Mouse (Mus musculus): Measurements from ENCODE around the gene Efcc1. TPM values are rescaled to one million over a fixed set of nuclear protein-coding genes. Genes with fewer than 3 reads are reported as not detected.

The Efcc1 gene
- polyA plus RNA-seq, 1 experiment from 2014 or later, result 0.80 TPM

- Histone ChIP-seq H3K4me2 (ENCODE audit: low read depth, low read length) (no peak overlapping the region), H3K4me1 (ENCODE audit: control insufficient read depth, insufficient read depth, low read length) (peaks cover 15% of the 10 kb centered on the region), H3K27ac (ENCODE audit: low read length) (no peak overlapping the region), H3K9me3 (replicated peaks; ENCODE audit: control insufficient read depth, low read length) (no peaks in the 10 kb centered on the region), H3K36me3 (ENCODE audit: control insufficient read depth, insufficient read depth) (peaks cover 8% of the 10 kb centered on the region; the same call in 1 of the 2 replicates), H3K4me3 (ENCODE audit: low read length) (no peak overlapping the region), H3K9ac (ENCODE audit: low read length) (no peak overlapping the region), H3K27me3 (ENCODE audit: control insufficient read depth, insufficient read depth, low read length) (no peaks in the 10 kb centered on the region)
- WGBS, result 54% methylated on average over 7 of the region's 7 CpGs
- ATAC-seq (replicated peaks; ENCODE audit: extremely low read depth, insufficient read depth, low FRiP score), result no peak
Measured at GRCm38 (mm10) chr6:87790779-87791480, 60.3 kb downstream of the Efcc1 start.

GRCm38 (mm10) chr6:87791826-87792225 is 61.2 kb downstream of the Efcc1 start:
- no peaks in the 10 kb centered on the region for H3K27me3 ChIP-seq (ENCODE audit: control insufficient read depth, insufficient read depth, low read length)
- H3K27ac ChIP-seq (ENCODE audit: low read length), result no peak overlapping the region
- 91% methylated on average over 5 of the region's 5 CpGs for WGBS
- no peak overlapping the region for H3K4me3 ChIP-seq (ENCODE audit: low read length)
- H3K4me1 ChIP-seq (ENCODE audit: control insufficient read depth, insufficient read depth, low read length), result peaks cover 15% of the 10 kb centered on the region
- no peak for ATAC-seq (replicated peaks; ENCODE audit: extremely low read depth, insufficient read depth, low FRiP score)
- no peak overlapping the region for H3K9ac ChIP-seq (ENCODE audit: low read length)
- peaks cover 8% of the 10 kb centered on the region; the same call in 1 of the 2 replicates for H3K36me3 ChIP-seq (ENCODE audit: control insufficient read depth, insufficient read depth)
- H3K4me2 ChIP-seq (ENCODE audit: low read depth, low read length), result no peak overlapping the region
- H3K9me3 ChIP-seq (replicated peaks; ENCODE audit: control insufficient read depth, low read length), result no peaks in the 10 kb centered on the region

- no peaks in the 10 kb centered on the region for H3K9me3 ChIP-seq (replicated peaks; ENCODE audit: control insufficient read depth, low read length)
Measured at GRCm38 (mm10) chr6:87793821-87794510, 63.3 kb downstream of the Efcc1 start.

GRCm38 (mm10) chr6:87795385-87796150 is 64.9 kb downstream of the Efcc1 start:
- no peak for ATAC-seq (replicated peaks; ENCODE audit: extremely low read depth, insufficient read depth, low FRiP score)
- Histone ChIP-seq H3K4me2 (ENCODE audit: low read depth, low read length) (no peak overlapping the region), H3K9me3 (replicated peaks; ENCODE audit: control insufficient read depth, low read length) (no peaks in the 10 kb centered on the region), H3K27me3 (ENCODE audit: control insufficient read depth, insufficient read depth, low read length) (no peaks in the 10 kb centered on the region), H3K4me1 (ENCODE audit: control insufficient read depth, insufficient read depth, low read length) (0 out of 2 replicates have a peak, but pooled peaks cover 3% of the 10 kb centered on the region), H3K4me3 (ENCODE audit: low read length) (no peak overlapping the region), H3K9ac (ENCODE audit: low read length) (no peak overlapping the region), H3K36me3 (ENCODE audit: control insufficient read depth, insufficient read depth) (peaks cover 8% of the 10 kb centered on the region; the same call in 1 of the 2 replicates), H3K27ac (ENCODE audit: low read length) (no peak overlapping the region)
- WGBS, result 70% methylated on average over 6 of the region's 6 CpGs

More at GRCm38 (mm10) chr6:87793821-87794510, 63.3 kb downstream of the Efcc1 start:
- Histone ChIP-seq H3K4me2 (ENCODE audit: low read depth, low read length) (no peak overlapping the region), H3K4me1 (ENCODE audit: control insufficient read depth, insufficient read depth, low read length) (peaks cover 9% of the 10 kb centered on the region), H3K9ac (ENCODE audit: low read length) (no peak overlapping the region), H3K36me3 (ENCODE audit: control insufficient read depth, insufficient read depth) (peaks cover 8% of the 10 kb centered on the region; the same call in 1 of the 2 replicates), H3K27me3 (ENCODE audit: control insufficient read depth, insufficient read depth, low read length) (no peaks in the 10 kb centered on the region), H3K27ac (ENCODE audit: low read length) (no peak overlapping the region), H3K4me3 (ENCODE audit: low read length) (no peak overlapping the region)
- no peak for ATAC-seq (replicated peaks; ENCODE audit: extremely low read depth, insufficient read depth, low FRiP score)
- WGBS, result 88% methylated on average over 10 of the region's 10 CpGs

GRCm38 (mm10) chr6:87796251-87796880 is 65.7 kb downstream of the Efcc1 start:
- H3K4me2 ChIP-seq (ENCODE audit: low read depth, low read length), result no peak overlapping the region
- H3K4me3 ChIP-seq (ENCODE audit: low read length), result no peak overlapping the region
- no peak overlapping the region for H3K9ac ChIP-seq (ENCODE audit: low read length)
- ATAC-seq (replicated peaks; ENCODE audit: extremely low read depth, insufficient read depth, low FRiP score), result no peak
- no peaks in the 10 kb centered on the region for H3K4me1 ChIP-seq (ENCODE audit: control insufficient read depth, insufficient read depth, low read length)
- 88% methylated on average over 6 of the region's 6 CpGs for WGBS
- no peaks in the 10 kb centered on the region for H3K27me3 ChIP-seq (ENCODE audit: control insufficient read depth, insufficient read depth, low read length)
- H3K27ac ChIP-seq (ENCODE audit: low read length), result no peak overlapping the region
- H3K36me3 ChIP-seq (ENCODE audit: control insufficient read depth, insufficient read depth), result peaks cover 8% of the 10 kb centered on the region; the same call in 1 of the 2 replicates
- no peaks in the 10 kb centered on the region for H3K9me3 ChIP-seq (replicated peaks; ENCODE audit: control insufficient read depth, low read length)

- H3K4me2 ChIP-seq (ENCODE audit: low read depth, low read length), result no peak overlapping the region
- 37% methylated on average over 2 of the region's 2 CpGs for WGBS
- no peak for ATAC-seq (replicated peaks; ENCODE audit: extremely low read depth, insufficient read depth, low FRiP score)
Measured at GRCm38 (mm10) chr6:87797321-87797720, 66.7 kb downstream of the Efcc1 start.

GRCm38 (mm10) chr6:87799576-87799975 is 68.9 kb downstream of the Efcc1 start:
- Histone ChIP-seq H3K9me3 (replicated peaks; ENCODE audit: control insufficient read depth, low read length) (no peaks in the 10 kb centered on the region), H3K4me3 (ENCODE audit: low read length) (no peak overlapping the region), H3K4me1 (ENCODE audit: control insufficient read depth, insufficient read depth, low read length) (no peaks in the 10 kb centered on the region), H3K27ac (ENCODE audit: low read length) (no peak overlapping the region), H3K27me3 (ENCODE audit: control insufficient read depth, insufficient read depth, low read length) (no peaks in the 10 kb centered on the region), H3K36me3 (ENCODE audit: control insufficient read depth, insufficient read depth) (no peaks in the 10 kb centered on the region), H3K4me2 (ENCODE audit: low read depth, low read length) (no peak overlapping the region), H3K9ac (ENCODE audit: low read length) (no peak overlapping the region)
- WGBS, result 65% methylated on average over 6 of the region's 6 CpGs
- ATAC-seq (replicated peaks; ENCODE audit: extremely low read depth, insufficient read depth, low FRiP score), result no peak

More at GRCm38 (mm10) chr6:87797321-87797720, 66.7 kb downstream of the Efcc1 start:
- H3K27me3 ChIP-seq (ENCODE audit: control insufficient read depth, insufficient read depth, low read length), result no peaks in the 10 kb centered on the region
- no peak overlapping the region for H3K27ac ChIP-seq (ENCODE audit: low read length)
- peaks cover 6% of the 10 kb centered on the region; the same call in 1 of the 2 replicates for H3K36me3 ChIP-seq (ENCODE audit: control insufficient read depth, insufficient read depth)
- no peak overlapping the region for H3K4me3 ChIP-seq (ENCODE audit: low read length)
- no peaks in the 10 kb centered on the region for H3K9me3 ChIP-seq (replicated peaks; ENCODE audit: control insufficient read depth, low read length)
- no peak overlapping the region for H3K9ac ChIP-seq (ENCODE audit: low read length)
- H3K4me1 ChIP-seq (ENCODE audit: control insufficient read depth, insufficient read depth, low read length), result no peaks in the 10 kb centered on the region

- H3K4me2 ChIP-seq (ENCODE audit: low read depth, low read length), result no peak overlapping the region
- H3K9ac ChIP-seq (ENCODE audit: low read length), result no peak overlapping the region
- H3K4me3 ChIP-seq (ENCODE audit: low read length), result no peak overlapping the region
- no peak overlapping the region for H3K27ac ChIP-seq (ENCODE audit: low read length)
- no peaks in the 10 kb centered on the region for H3K36me3 ChIP-seq (ENCODE audit: control insufficient read depth, insufficient read depth)
- H3K4me1 ChIP-seq (ENCODE audit: control insufficient read depth, insufficient read depth, low read length), result no peaks in the 10 kb centered on the region
- H3K9me3 ChIP-seq (replicated peaks; ENCODE audit: control insufficient read depth, low read length), result no peaks in the 10 kb centered on the region
- no peaks in the 10 kb centered on the region for H3K27me3 ChIP-seq (ENCODE audit: control insufficient read depth, insufficient read depth, low read length)
- no peak for ATAC-seq (replicated peaks; ENCODE audit: extremely low read depth, insufficient read depth, low FRiP score)
- 75% methylated on average over 5 of the region's 7 CpGs for WGBS
Measured at GRCm38 (mm10) chr6:87802462-87802861, 71.8 kb downstream of the Efcc1 start.

Measured in heart, embryonic 16.5 days (tissue).